Mouse (Mus musculus) spleen, adult 2 months (tissue): ENCODE measurements around the gene Rrp36. TPM values are rescaled to one million over a fixed set of nuclear protein-coding genes. Genes with fewer than 3 reads are reported as not detected.
A peak's percentile ranks its signal among the peaks of the same experiment; 100 is the strongest.

Experiments used
- DNase-seq, 2 experiments: peaks; one replicate each; pipeline versions ENCODE4 v3.0.0 to v3.0.0-alpha.2; 2012 to 2021; ENCODE audit warnings: low spot score in 2 of 2, low read depth in 1 of 2
- H3K27ac ChIP-seq: fragments of 200-500 bp; 2 replicates; pipeline ENCODE4 v1.5.1; 2012; ENCODE audit warnings: low read length, inconsistent platforms; ENCODE audit not compliant: insufficient read depth
- H3K27me3 ChIP-seq: fragments of 200-500 bp; 2 replicates; pipeline ENCODE4 v1.6.1; 2012; ENCODE audit warnings: mild to moderate bottlenecking, moderate library complexity, low read length, inconsistent platforms; ENCODE audit not compliant: control insufficient read depth, insufficient read depth
- H3K36me3 ChIP-seq: fragments of 200-500 bp; 2 replicates; pipeline ENCODE4 v1.6.1; 2012; ENCODE audit warnings: mild to moderate bottlenecking, low read length, inconsistent platforms; ENCODE audit not compliant: control insufficient read depth, insufficient read depth
- H3K4me1 ChIP-seq: fragments of 200-500 bp; 2 replicates; pipeline ENCODE4 v1.6.1; 2011; ENCODE audit warnings: inconsistent platforms; ENCODE audit not compliant: control insufficient read depth, insufficient read depth, insufficient read length
- H3K4me3 ChIP-seq: fragments of 200-500 bp; 2 replicates; pipeline ENCODE4 v1.5.1; 2011; ENCODE audit warnings: mild to moderate bottlenecking, inconsistent platforms; ENCODE audit not compliant: insufficient read depth, insufficient read length; ENCODE audit errors: extremely low read depth
- CTCF ChIP-seq: fragments of 200-500 bp; IDR thresholded peaks from 2 replicates; pipeline ENCODE4 v1.5.1; 2011; ENCODE audit warnings: mild to moderate bottlenecking, inconsistent platforms; ENCODE audit not compliant: insufficient read depth, insufficient read length, insufficient replicate concordance; ENCODE audit errors: extremely low read depth
- POLR2A ChIP-seq: fragments of 200-500 bp; IDR thresholded peaks from 2 replicates; pipeline ENCODE4 v1.6.1; 2011; ENCODE audit warnings: low read depth, low read length, inconsistent platforms
- WGBS: fragments of 180-500 bp; shearing (Covaris S2); methylation state at CpG from one replicate; pipeline ENCODE4 v1.1.7; 2018; 5-methylcytosine and 5-hydroxymethylcytosine counted together
- polyA plus RNA-seq: library from polyadenylated mRNA; depleted of rRNA; stranded (reverse); fragments of >200 nt; gene quantifications from 2 replicates; pipeline ENCODE4 v1.2.3, GENCODE M21; 2012; rRNA removed

Gene Rrp36
- 25.8 and 32.8 TPM in 2 replicates for polyA plus RNA-seq

DNA sequence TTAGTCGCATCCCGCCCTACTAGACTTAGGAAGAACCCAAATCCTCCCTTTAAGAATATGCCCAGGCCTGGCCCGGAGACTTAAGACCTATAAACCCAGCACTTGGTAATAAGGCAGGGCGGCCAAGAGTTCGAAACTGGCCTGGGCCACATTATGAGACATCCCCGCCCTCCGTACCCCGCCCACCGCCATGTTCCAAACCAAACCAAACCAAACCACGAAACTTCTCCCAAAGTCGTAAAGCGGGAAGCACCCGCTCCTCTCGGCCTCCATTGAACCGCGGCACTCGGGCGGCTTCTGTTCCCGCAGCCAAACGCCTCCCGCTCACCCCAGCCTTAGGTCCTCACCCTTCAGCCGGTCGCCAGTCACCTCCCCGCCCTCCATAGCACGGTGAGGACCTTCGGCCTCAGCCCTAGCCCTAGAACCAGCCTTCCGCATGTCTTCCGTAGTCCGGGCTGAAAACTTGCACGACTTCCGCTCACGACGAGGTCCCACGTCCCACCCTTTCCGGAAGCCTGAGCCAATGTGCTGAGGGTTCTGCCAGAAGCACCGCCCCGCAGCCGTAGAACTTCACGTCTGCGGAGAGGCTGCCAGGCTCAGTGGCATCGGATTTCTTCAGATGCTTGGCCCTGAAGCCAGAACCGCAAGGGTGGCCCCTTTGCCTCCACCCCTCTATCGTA is at the start of gene Rrp36:
TSS of gene Rrp36 (minus strand) at position 503 of the 680 bp plus-strand sequence.
- DNase-seq: peak; percentile 78 to 88
- Histone ChIP-seq H3K4me3 (peak within 1 kb of the TSS; percentile 98), H3K36me3 (peaks cover 25% of the 10 kb centered on the region), H3K27me3 (no peaks in the 10 kb centered on the region), H3K4me1 (peaks cover 2% of the 10 kb centered on the region; the same call in 1 of the 2 replicates), H3K27ac (peak within 1 kb of the TSS; percentile 84)
- TF ChIP-seq CTCF: no peak
- peak; percentile 81 for TF ChIP-seq POLR2A
- whole genome bisulfite sequencing: under 1% methylated on average over 43 of the region's 43 CpGs

DNA sequence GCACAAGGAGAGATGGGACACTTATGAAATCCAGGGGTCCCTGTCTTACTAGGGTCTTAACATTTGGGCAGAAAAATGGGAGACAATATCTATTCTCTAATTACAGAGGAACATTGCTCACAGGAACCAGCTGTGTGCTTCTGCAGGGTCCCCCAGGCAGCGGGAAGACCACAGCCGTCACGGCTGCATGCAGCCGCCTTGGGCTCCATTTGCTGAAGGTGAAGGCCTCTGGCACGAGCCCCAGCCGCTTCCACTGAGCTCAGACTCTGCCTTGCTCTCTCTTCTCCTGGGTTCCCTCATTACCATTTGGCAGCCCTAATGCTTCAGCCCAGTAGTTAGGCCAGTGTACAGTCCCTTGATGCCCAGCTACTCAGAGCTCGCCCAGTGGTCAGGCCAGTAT is 46.9 kb upstream of the Rrp36 start:
- peaks cover 18% of the 10 kb centered on the region for H3K36me3 ChIP-seq
- no peak overlapping the region for H3K27ac ChIP-seq
- H3K4me1 ChIP-seq: no peaks in the 10 kb centered on the region
- DNase-seq: no peak
- TF ChIP-seq CTCF (no peak), POLR2A (no peak)
- WGBS: 86% methylated on average over 7 of the region's 7 CpGs
- no peaks in the 10 kb centered on the region for H3K27me3 ChIP-seq
- H3K4me3 ChIP-seq: no peak overlapping the region

DNA sequence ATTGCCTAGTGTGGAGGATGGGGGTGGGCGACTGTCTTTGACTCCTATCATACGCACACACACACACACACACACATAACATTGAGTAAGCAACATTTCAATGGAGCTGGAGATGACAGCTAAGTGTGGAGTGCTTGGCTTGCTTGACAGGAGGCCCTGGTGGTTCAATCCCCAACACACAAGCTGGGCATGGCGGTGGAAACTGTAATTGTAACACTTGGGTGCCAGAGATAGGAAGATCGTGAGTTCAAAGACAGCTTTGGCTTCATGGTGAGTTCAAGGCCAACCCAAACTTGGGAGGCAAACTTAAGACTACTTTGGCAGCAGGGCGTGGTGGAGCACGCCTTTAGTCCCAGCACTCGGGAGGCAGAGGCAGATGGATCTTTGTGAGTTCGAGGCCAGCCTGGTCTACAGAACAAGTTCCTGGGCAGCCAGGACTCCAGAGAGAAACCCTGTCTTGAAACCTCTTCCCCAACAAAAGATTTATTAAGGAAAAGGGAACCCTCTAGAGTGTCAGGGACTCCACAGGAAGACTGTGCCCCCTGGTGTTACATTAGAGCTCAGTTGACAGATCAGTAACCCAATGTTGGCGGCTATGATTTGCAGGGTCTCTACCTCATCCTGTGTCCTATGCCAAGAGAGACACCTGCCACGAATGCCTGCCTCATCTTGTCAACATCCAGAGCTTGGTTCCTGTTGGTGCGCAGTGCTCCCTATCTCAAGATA is 40.8 kb upstream of the Rrp36 start:
- no peaks in the 10 kb centered on the region for H3K27me3 ChIP-seq
- H3K4me1 ChIP-seq: peaks cover 7% of the 10 kb centered on the region; the same call in 1 of the 2 replicates
- WGBS: 91% methylated on average over 11 of the region's 11 CpGs
- TF ChIP-seq CTCF (no peak), POLR2A (no peak)
- H3K4me3 ChIP-seq: no peak overlapping the region
- H3K27ac ChIP-seq: no peak overlapping the region
- no peak for DNase-seq
- H3K36me3 ChIP-seq: peaks cover 9% of the 10 kb centered on the region

DNA sequence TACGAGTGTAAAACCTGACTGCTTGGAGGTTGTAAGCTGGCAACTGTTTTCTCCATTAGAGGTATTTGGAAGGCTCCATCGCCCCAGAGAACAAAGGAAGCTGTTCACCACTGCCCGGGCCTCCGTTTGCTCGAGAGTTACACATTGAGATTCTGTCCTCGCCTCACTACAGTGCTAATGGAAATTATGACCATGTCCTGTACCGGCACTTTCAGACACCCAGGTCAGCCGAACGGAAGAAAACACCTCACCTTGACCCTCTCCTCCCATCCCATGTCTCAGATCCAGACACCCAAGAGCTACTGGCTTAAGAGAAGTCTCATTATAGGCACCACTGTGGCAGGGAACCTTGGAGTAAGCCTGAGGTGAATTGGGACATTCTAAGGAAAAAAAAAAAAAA is 39.7 kb upstream of the Rrp36 start:
- no peak for TF ChIP-seq POLR2A
- TF ChIP-seq CTCF: no peak
- WGBS: 91% methylated on average over 9 of the region's 9 CpGs

DNA sequence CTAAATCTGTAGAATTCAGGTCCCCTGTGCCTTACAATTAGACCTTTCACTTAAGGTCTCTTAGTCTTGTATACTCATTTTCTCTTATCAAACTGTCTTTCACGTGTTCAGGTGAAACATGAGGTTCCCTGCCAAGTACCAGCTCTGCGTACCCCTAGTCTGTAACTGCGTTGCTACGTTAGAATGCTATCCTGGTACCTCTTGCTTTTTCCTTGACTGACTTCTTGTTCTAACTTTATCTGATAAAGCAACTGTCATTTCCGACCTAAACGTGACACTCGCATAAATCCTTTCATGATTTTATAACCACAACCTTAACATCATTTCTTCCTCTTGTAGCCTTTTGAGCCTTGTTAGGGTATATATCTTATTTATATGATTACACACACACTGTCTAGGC is 38.3 kb upstream of the Rrp36 start:
- no peak overlapping the region for H3K27ac ChIP-seq
- TF ChIP-seq CTCF: no peak
- no peak for TF ChIP-seq POLR2A
- H3K4me1 ChIP-seq: peaks cover 7% of the 10 kb centered on the region; the same call in 1 of the 2 replicates
- peak overlapping the region; percentile 98; the same call in 1 of the 2 replicates for H3K4me3 ChIP-seq
- 6% methylated on average over 7 of the region's 7 CpGs for WGBS
- H3K27me3 ChIP-seq: no peaks in the 10 kb centered on the region
- DNase-seq: no peak
- H3K36me3 ChIP-seq: peaks cover 9% of the 10 kb centered on the region

More for the DNA sequence above, 39.7 kb upstream of the Rrp36 start:
- no peaks in the 10 kb centered on the region for H3K27me3 ChIP-seq
- H3K4me3 ChIP-seq: no peak overlapping the region
- peaks cover 7% of the 10 kb centered on the region; the same call in 1 of the 2 replicates for H3K4me1 ChIP-seq
- peaks cover 9% of the 10 kb centered on the region for H3K36me3 ChIP-seq
- no peak for DNase-seq
- H3K27ac ChIP-seq: no peak overlapping the region

DNA sequence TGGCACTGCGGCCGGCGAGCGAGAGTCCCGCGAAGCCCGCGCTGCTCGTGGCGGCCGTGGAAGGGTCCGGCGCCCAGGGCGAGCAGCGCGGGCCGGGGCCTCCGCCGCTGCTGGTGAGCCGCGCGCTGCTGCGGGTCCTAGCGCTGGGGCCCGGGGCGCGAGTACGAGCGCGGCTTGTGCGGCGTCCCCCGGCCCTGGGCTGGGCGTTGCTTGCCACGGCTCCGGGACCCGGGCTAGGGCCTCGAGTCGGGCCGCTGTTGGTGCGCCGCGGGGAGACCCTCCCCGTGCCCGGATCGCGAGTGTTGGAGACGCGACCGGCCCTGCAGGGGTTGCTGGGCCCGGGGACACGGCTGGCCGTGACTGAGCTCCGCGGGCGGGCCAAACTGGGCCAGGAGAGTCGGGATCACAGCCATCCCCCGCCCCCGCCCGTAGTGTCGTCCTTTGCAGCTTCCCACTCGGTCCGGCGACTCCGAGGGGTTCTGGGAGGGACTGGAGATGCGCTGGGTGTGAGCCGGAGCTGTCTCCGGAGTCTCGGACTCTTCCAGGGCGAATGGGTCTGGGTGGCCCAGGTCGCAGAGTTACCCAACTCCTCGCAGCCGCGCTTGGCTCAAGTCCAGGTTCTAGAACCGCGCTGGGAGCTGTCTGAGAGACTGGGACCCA is 37.6 kb upstream of the Rrp36 start:
- H3K27ac ChIP-seq: peak overlapping the region; percentile 80

More for the DNA sequence above, 37.6 kb upstream of the Rrp36 start:
- TF ChIP-seq CTCF (no peak), POLR2A (no peak)
- H3K4me1 ChIP-seq: peaks cover 7% of the 10 kb centered on the region; the same call in 1 of the 2 replicates
- DNase-seq: no peak
- under 1% methylated on average over 71 of the region's 76 CpGs for WGBS
- H3K36me3 ChIP-seq: peaks cover 9% of the 10 kb centered on the region
- H3K27me3 ChIP-seq: no peaks in the 10 kb centered on the region
- peak overlapping the region; percentile 98 for H3K4me3 ChIP-seq
